Mouse (Mus musculus) embryonic facial prominence, embryonic 14.5 days (tissue): ENCODE results near the gene Epor. TPM values are rescaled to one million over a fixed set of nuclear protein-coding genes. Genes with fewer than 3 reads are reported as not detected.

ENCODE experiments used
- ATAC-seq: fragments of 200-750 bp; cut with Nextera tagmentation; 2 replicates; pipeline ENCODE4 v1.8.0; 2017; ENCODE audit warnings: low read depth, moderate number of reproducible peaks, moderate TSS enrichment
- DNase-seq: peaks from one replicate; pipeline ENCODE4 v3.0.0-alpha.2; 2015; ENCODE audit warnings: low spot score
- H3K27ac ChIP-seq: fragments of 300-500 bp; sonication (generic); replicated peaks from 2 replicates; pipeline ENCODE4 v1.5.1; 2014; ENCODE audit warnings: low read depth, mild to moderate bottlenecking, low read length, moderate library complexity
- H3K27me3 ChIP-seq: fragments of 300-500 bp; sonication (generic); replicated peaks from 2 replicates; pipeline ENCODE4 v1.6.1; 2014; ENCODE audit warnings: low read length; ENCODE audit not compliant: control insufficient read depth, insufficient read depth
- H3K36me3 ChIP-seq: fragments of 300-500 bp; sonication (generic); 2 replicates; pipeline ENCODE4 v1.6.1; 2014; ENCODE audit warnings: low read length, mixed read lengths; ENCODE audit not compliant: control insufficient read depth, insufficient read depth
- H3K4me1 ChIP-seq: fragments of 300-500 bp; sonication (generic); 2 replicates; pipeline ENCODE4 v1.6.1; 2014; ENCODE audit warnings: antibody characterized with exemption, low read length; ENCODE audit not compliant: control insufficient read depth, insufficient read depth
- H3K4me2 ChIP-seq: fragments of 300-500 bp; sonication (generic); 2 replicates; pipeline ENCODE4 v1.6.1; 2014; ENCODE audit warnings: low read depth, mild to moderate bottlenecking, low read length, moderate library complexity, mixed read lengths
- H3K4me3 ChIP-seq: fragments of 300-500 bp; sonication (generic); 2 replicates; pipeline ENCODE4 v1.5.1; 2014; ENCODE audit warnings: low read depth, mild to moderate bottlenecking, low read length
- H3K9ac ChIP-seq: fragments of 300-500 bp; sonication (generic); 2 replicates; pipeline ENCODE4 v1.6.1; 2014; ENCODE audit warnings: low read depth, mild to moderate bottlenecking, low read length, moderate library complexity, mixed read lengths
- H3K9me3 ChIP-seq: fragments of 300-500 bp; sonication (generic); 2 replicates; pipeline ENCODE4 v1.6.1; 2016; ENCODE audit warnings: low read length; ENCODE audit not compliant: control insufficient read depth
- WGBS: fragments of 180-500 bp; shearing (Covaris S2); extraction: QIAGEN DNeasy Blood & Tissue Kit; methylation state at CpG from one replicate; pipeline ENCODE4 v1.1.7; 2014; 5-methylcytosine and 5-hydroxymethylcytosine counted together
- polyA plus RNA-seq: library from polyadenylated mRNA; unstranded; fragments of >200 nt; fragmentation: Nextera tagmentation; extraction: Ambion mirVana; gene quantifications from 2 replicates; pipeline ENCODE4 v1.2.1, GENCODE M21; 2014

The Epor gene
- polyA plus RNA-seq, 1 experiment from 2014 or later: 4.4 TPM

DNA sequence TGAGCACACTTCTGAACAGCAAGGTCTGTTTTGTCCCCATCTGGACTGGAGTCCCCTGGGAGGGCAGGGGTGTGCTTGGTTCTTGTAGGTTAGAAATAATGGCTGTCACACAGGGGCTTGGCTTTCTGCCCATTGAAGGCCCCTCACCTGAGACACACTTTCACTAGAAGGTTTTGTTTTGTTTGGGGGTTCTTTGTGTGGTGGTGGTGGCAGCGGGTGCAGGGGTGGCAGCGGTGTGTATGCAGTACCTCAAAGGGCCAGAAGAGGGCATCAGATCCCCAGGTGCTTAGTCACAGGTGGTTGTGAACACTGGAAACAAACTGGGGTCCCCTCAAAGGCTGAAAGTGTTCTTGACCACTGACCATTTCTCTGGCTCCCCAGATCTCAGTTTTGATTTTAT, 14.7 kb upstream of the Epor start:
- H3K4me2 ChIP-seq: no peak overlapping the region
- ATAC-seq (no peak; the same call in 1 of the 2 replicates), DNase-seq (no peak)
- H3K27ac ChIP-seq: no peak overlapping the region
- H3K4me3 ChIP-seq: no peak overlapping the region
- H3K9me3 ChIP-seq: no peaks in the 10 kb centered on the region
- H3K27me3 ChIP-seq: no peaks in the 10 kb centered on the region
- no peaks in the 10 kb centered on the region for H3K36me3 ChIP-seq
- WGBS: 18% methylated on average over 2 of the region's 2 CpGs
- H3K9ac ChIP-seq: no peak overlapping the region
- H3K4me1 ChIP-seq: no peaks in the 10 kb centered on the region

DNA sequence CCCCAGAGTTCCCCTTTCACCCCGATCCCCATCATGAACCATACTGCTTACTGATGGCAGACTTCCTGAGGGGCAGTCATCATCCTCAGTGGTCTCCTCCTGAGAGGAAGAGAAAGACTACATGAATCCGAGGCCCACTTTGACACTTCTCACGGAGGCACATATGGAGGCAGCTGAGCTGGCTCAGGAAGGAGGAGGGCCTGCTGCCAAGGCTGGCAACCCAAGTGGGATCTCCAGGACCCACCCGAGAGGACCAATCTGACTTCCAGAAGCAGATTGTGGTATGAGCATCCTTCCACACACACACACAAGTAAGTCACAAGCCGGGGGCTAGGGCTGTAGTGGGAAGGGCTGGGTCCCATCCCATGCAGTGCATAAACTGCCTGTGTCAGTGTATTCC, 14.0 kb upstream of the Epor start:
- Histone ChIP-seq H3K9ac (no peak overlapping the region), H3K27ac (no peak overlapping the region), H3K9me3 (no peaks in the 10 kb centered on the region), H3K4me1 (no peaks in the 10 kb centered on the region), H3K4me3 (no peak overlapping the region), H3K4me2 (no peak overlapping the region), H3K36me3 (no peaks in the 10 kb centered on the region), H3K27me3 (no peaks in the 10 kb centered on the region)
- ATAC-seq: no peak
- DNase-seq: no peak
- WGBS: 78% methylated on average over 5 of the region's 5 CpGs

- H3K9ac ChIP-seq: no peak overlapping the region
- no peaks in the 10 kb centered on the region for H3K36me3 ChIP-seq
- H3K27ac ChIP-seq: no peak overlapping the region
- no peak overlapping the region for H3K4me2 ChIP-seq
- no peak for ATAC-seq
- no peaks in the 10 kb centered on the region for H3K9me3 ChIP-seq
- no peak for DNase-seq
- no peaks in the 10 kb centered on the region for H3K27me3 ChIP-seq
- WGBS: 72% methylated on average over 10 of the region's 10 CpGs
- no peak overlapping the region for H3K4me3 ChIP-seq
- H3K4me1 ChIP-seq: no peaks in the 10 kb centered on the region
These were observed 13.4 kb upstream of the Epor start for GRCm38 (mm10) chr9:21976626-21977175.

DNA sequence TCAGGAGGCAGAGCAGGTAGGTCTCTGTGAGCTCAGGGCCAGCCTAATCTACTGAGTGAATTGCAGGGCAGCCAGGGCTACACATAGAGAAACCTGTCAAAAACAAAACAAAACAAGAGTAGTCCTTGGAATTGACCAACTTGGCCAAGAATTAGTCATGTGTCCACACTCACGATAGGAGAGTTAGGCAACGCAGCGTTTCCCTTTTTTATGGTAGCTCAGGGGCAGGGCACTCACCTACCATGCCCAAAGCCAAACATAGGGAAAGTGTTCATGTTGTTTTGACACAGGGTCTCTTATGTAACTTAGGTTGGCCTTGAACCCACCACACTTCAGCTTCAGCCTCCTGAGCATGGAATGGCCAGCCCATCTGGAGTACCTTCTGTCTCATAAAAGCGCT, 6.0 kb upstream of the Epor start:
- H3K9ac ChIP-seq: no peak overlapping the region

DNA sequence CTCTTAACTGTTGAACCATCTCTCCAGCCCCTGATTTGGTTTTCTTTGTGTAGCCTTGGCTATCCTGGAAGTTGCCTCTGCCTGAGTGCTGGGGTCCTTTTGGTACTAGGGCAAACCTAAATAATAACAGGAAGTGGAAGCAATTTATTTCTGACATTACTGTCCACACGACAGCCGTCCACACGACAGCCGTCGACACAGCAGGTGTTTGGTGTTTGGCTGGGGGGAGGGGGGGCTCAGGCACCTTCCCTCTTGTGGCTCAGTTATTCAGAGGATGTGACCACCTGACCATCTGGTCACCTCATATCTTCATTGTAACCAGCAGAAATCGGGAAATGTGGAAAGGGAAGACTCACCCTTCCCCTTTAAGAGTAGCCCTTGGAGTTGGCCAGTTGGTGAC, 5.6 kb upstream of the Epor start:
- DNase-seq (no peak), ATAC-seq (no peak)
- no peak overlapping the region for H3K4me2 ChIP-seq
- H3K27ac ChIP-seq: no peak overlapping the region
- H3K27me3 ChIP-seq: 0 out of 2 replicates have a peak, but pooled peaks cover 2% of the 10 kb centered on the region
- H3K36me3 ChIP-seq: no peaks in the 10 kb centered on the region
- H3K9me3 ChIP-seq: no peaks in the 10 kb centered on the region
- H3K9ac ChIP-seq: no peak overlapping the region
- WGBS: 58% methylated on average over 6 of the region's 6 CpGs
- no peaks in the 10 kb centered on the region for H3K4me1 ChIP-seq
- no peak overlapping the region for H3K4me3 ChIP-seq

More for the DNA sequence above, 6.0 kb upstream of the Epor start:
- H3K4me1 ChIP-seq: no peaks in the 10 kb centered on the region
- H3K36me3 ChIP-seq: no peaks in the 10 kb centered on the region
- no peaks in the 10 kb centered on the region for H3K27me3 ChIP-seq
- no peak for ATAC-seq
- no peak overlapping the region for H3K4me2 ChIP-seq
- H3K9me3 ChIP-seq: no peaks in the 10 kb centered on the region
- H3K4me3 ChIP-seq: no peak overlapping the region
- no peak for DNase-seq
- WGBS: 89% methylated on average over 4 of the region's 4 CpGs
- H3K27ac ChIP-seq: no peak overlapping the region

GRCm38 (mm10) chr9:21962416-21963059, 768 bp downstream of the Epor start:
- peaks cover 48% of the 10 kb centered on the region for H3K27me3 ChIP-seq
- WGBS: 2% methylated on average over 27 of the region's 34 CpGs
- peak; percentile 88 for DNase-seq

DNA sequence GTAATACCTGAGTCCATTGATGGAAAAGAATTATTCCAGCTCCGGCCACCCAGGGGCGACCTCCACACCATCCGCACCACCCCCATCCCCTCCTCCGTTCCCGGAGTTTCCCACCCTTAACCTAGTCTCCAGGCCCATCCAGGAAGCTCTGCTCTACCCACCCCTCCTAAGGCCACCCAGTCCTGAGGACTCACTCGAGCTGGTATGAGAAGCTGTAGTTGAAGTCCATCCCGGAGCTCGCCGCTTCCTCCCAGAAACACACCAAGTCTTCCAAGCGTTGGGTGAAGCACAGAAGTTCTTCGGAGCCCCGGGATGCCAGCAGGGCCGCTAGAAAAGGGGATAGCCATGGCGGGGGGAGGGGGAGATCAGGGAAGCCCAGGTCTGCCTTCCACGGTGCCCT, 1.3 kb downstream of the Epor start:
- peak overlapping the region; percentile 51 for H3K4me3 ChIP-seq
- peaks cover 48% of the 10 kb centered on the region for H3K27me3 ChIP-seq
- 2% methylated on average over 13 of the region's 15 CpGs for WGBS
- no peaks in the 10 kb centered on the region for H3K9me3 ChIP-seq
- DNase-seq: no peak
- ATAC-seq: no peak
- H3K36me3 ChIP-seq: no peaks in the 10 kb centered on the region
- H3K4me1 ChIP-seq: peaks cover 8% of the 10 kb centered on the region
- H3K27ac ChIP-seq: no peak overlapping the region
- H3K4me2 ChIP-seq: peak overlapping the region; percentile 91
- H3K9ac ChIP-seq: peak overlapping the region; percentile 55

More at GRCm38 (mm10) chr9:21962416-21963059, 768 bp downstream of the Epor start:
- H3K27ac ChIP-seq: no peak overlapping the region
- H3K36me3 ChIP-seq: no peaks in the 10 kb centered on the region
- H3K4me1 ChIP-seq: peaks cover 8% of the 10 kb centered on the region
- ATAC-seq: peak; percentile 86
- peak overlapping the region; percentile 91 for H3K4me2 ChIP-seq
- H3K4me3 ChIP-seq: peak overlapping the region; percentile 51
- H3K9me3 ChIP-seq: no peaks in the 10 kb centered on the region
- H3K9ac ChIP-seq: peak overlapping the region; percentile 55

- WGBS: 2% methylated on average over 28 of the region's 35 CpGs
- Histone ChIP-seq H3K27me3 (peaks cover 48% of the 10 kb centered on the region), H3K9ac (peak overlapping the region; percentile 14; the same call in 1 of the 2 replicates), H3K36me3 (no peaks in the 10 kb centered on the region), H3K27ac (no peak overlapping the region), H3K9me3 (no peaks in the 10 kb centered on the region), H3K4me3 (peak overlapping the region; percentile 51), H3K4me1 (peaks cover 10% of the 10 kb centered on the region), H3K4me2 (peak overlapping the region; percentile 91)
- no peak for ATAC-seq
- no peak for DNase-seq
These were observed 1.8 kb downstream of the Epor start for GRCm38 (mm10) chr9:21961366-21961980.
